Mouse (Mus musculus): ENCODE measurements around the gene Runx2. TPM values are rescaled to one million over a fixed set of nuclear protein-coding genes. Genes with fewer than 3 reads are reported as not detected.

Gene Runx2
- total and polyA plus RNA-seq, 3 experiments = not detected

DNA sequence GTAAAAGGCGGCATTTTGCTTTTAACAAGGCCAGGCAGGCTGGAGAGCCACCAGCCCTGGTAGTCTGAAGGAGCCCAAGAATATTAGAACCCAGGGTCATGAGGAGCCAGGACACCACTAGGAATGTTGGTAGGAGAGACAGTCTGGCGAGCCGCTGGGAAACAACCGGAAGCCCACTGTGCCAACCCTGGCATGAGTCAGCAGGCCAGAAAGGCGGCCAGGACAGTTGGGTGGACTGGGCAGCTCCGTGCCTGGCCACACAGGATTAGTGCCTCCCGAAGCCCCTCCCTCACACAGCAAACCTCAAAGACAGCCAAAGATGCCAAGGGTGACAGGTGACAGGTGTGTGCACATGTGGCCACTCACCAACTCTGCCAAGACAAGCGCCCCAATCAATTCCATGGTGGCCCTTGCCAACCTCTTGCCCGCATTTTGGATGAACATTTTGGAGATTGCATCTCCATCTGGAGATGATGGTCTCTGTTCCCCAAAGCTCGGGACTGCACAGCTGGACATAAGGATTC lies 309.7 kb downstream of the Runx2 start:
- Histone ChIP-seq H3K27ac (ENCODE audit: control insufficient read depth, low read depth, low read length) (no peak overlapping the region), H3K27me3 (ENCODE audit: control insufficient read depth in 1 of 2, insufficient read depth in 2 of 2, low read length in 2 of 2) (no peaks in the 10 kb centered on the region), H3K36me3 (ENCODE audit: control insufficient read depth in 1 of 2, insufficient read depth in 2 of 2, low read length in 2 of 2) (no peaks in the 10 kb centered on the region), H3K9ac (ENCODE audit: control insufficient read depth, low read depth, low read length, poor library complexity, severe bottlenecking) (no peak overlapping the region), H3K4me3 (ENCODE audit: control insufficient read depth in 1 of 2, insufficient read depth in 1 of 2, low read depth in 2 of 2, low read length in 2 of 2) (no peak overlapping the region), H3K9me3 (replicated peaks; ENCODE audit: insufficient read depth, low read length) (no peaks in the 10 kb centered on the region), H3K4me1 (ENCODE audit: control insufficient read depth in 1 of 2, insufficient read depth in 2 of 2, low read length in 2 of 2) (no peaks in the 10 kb centered on the region), H3K79me2 (ENCODE audit: control insufficient read depth, insufficient read depth, low read length, poor library complexity) (no peaks in the 10 kb centered on the region)
- TF ChIP-seq NELFE (IDR thresholded peaks at IDR 0.05; ENCODE audit: low read depth, low read length) (no peak), JUND (IDR thresholded peaks at IDR 0.05; ENCODE audit: low read depth, low read length) (no peak), GATA1 (IDR thresholded peaks at IDR 0.05; ENCODE audit: low read depth, low read length) (no peak), ZKSCAN1 (IDR thresholded peaks at IDR 0.05; ENCODE audit: low read depth, low read length) (no peak), MAZ (IDR thresholded peaks at IDR 0.05; ENCODE audit: low read depth, low read length) (no peak), CTCF (IDR thresholded peaks at IDR 0.05 in 2 of 3, conservative IDR thresholded peaks at IDR 0.05 in 1 of 3; ENCODE audit: control insufficient read depth in 1 of 3, insufficient read depth in 1 of 3, low read depth in 2 of 3, low read length in 3 of 3, poor library complexity in 1 of 3, severe bottlenecking in 1 of 3) (no peak), ETS1 (IDR thresholded peaks at IDR 0.05; ENCODE audit: low read depth, low read length) (no peak), E2F4 (IDR thresholded peaks at IDR 0.05; ENCODE audit: borderline replicate concordance, low read depth, low read length) (no peak)
- no peak for DNase-seq (ENCODE audit: low read depth, low spot score)

DNA sequence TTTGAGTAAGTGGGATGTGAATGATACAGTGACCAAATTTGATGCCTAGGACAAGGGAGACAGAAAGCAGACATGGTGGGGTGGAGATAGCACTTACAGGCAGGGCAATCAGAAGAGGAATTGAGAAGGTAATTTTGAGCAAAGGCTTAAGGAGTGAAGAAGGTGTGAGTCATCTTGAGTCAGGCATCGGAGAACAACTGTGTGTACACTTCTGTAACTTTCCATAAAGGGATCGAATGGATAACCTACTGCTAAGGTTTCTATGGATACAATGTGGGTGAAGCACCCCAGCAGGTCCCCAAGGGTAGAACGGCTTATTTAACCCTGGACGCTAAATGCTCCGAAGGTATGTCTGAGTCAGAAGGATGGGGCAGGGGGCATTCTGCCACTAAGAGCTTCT lies 312.4 kb downstream of the Runx2 start:
- no peak overlapping the region for H3K27ac ChIP-seq (ENCODE audit: control insufficient read depth, low read depth, low read length)
- H3K9me3 ChIP-seq (replicated peaks; ENCODE audit: insufficient read depth, low read length) = no peaks in the 10 kb centered on the region
- TF ChIP-seq KAT2A (conservative IDR thresholded peaks at IDR 0.05; ENCODE audit: low read depth, low read length) (no peak), RCOR1 (IDR thresholded peaks at IDR 0.05; ENCODE audit: low read depth, low read length) (no peak), USF2 (IDR thresholded peaks at IDR 0.05; ENCODE audit: borderline replicate concordance in 1 of 2, insufficient read depth in 1 of 2, low read depth in 1 of 2, low read length in 2 of 2) (no peak), GATA1 (IDR thresholded peaks at IDR 0.05; ENCODE audit: low read depth, low read length) (no peak), E2F4 (IDR thresholded peaks at IDR 0.05; ENCODE audit: borderline replicate concordance, low read depth, low read length) (no peak)
- no peaks in the 10 kb centered on the region for H3K4me1 ChIP-seq (ENCODE audit: control insufficient read depth in 1 of 2, insufficient read depth in 2 of 2, low read length in 2 of 2)
- no peaks in the 10 kb centered on the region for H3K27me3 ChIP-seq (ENCODE audit: control insufficient read depth in 1 of 2, insufficient read depth in 2 of 2, low read length in 2 of 2)
- no peak overlapping the region for H3K9ac ChIP-seq (ENCODE audit: control insufficient read depth, low read depth, low read length, poor library complexity, severe bottlenecking)
- H3K79me2 ChIP-seq (ENCODE audit: control insufficient read depth, insufficient read depth, low read length, poor library complexity) = no peaks in the 10 kb centered on the region
- no peak overlapping the region for H3K4me3 ChIP-seq (ENCODE audit: control insufficient read depth in 1 of 2, insufficient read depth in 1 of 2, low read depth in 2 of 2, low read length in 2 of 2)
- H3K36me3 ChIP-seq (ENCODE audit: control insufficient read depth in 1 of 2, insufficient read depth in 2 of 2, low read length in 2 of 2) = no peaks in the 10 kb centered on the region
- no peak for DNase-seq (ENCODE audit: low read depth, low spot score)

DNA sequence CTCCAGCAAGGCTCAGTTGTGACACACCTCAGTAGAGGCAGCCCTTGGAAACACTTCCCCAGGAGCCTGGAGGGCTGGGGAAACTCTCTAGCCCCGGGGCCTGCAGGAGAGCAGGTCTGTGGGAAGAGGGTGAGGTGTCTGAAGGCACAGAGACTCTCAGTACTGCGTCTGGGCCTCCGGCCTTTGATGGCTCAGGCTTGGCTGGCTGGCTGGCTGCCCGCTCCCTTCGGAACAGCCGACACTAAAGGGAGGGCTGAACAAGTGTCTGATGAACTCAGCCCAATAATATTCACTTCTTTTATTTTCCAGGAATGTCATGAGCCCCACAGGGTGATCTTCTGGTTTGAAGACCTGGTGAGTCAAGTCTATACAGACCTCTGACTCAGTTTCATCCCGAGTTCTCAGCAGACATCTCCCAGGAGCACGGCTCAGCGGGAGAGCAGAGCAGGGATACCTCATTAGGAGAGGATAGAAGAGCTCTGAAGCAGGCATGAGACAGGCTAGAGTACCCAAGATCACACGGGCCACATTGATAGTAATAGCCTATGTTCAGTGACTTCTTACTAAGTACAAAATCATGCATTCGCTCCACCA lies 314.2 kb downstream of the Runx2 start:
- Histone ChIP-seq H3K9me3 (replicated peaks; ENCODE audit: insufficient read depth, low read length) (no peaks in the 10 kb centered on the region), H3K4me1 (ENCODE audit: control insufficient read depth in 1 of 2, insufficient read depth in 2 of 2, low read length in 2 of 2) (no peaks in the 10 kb centered on the region), H3K9ac (ENCODE audit: control insufficient read depth, low read depth, low read length, poor library complexity, severe bottlenecking) (no peak overlapping the region)
- TF ChIP-seq CHD2 (IDR thresholded peaks at IDR 0.05; ENCODE audit: low read length) = no peak
- TF ChIP-seq SMC3 (IDR thresholded peaks at IDR 0.05; ENCODE audit: low read depth, low read length) = no peak
- TF ChIP-seq RCOR1 (IDR thresholded peaks at IDR 0.05; ENCODE audit: low read depth, low read length) = no peak
- no peak for TF ChIP-seq RAD21 (IDR thresholded peaks at IDR 0.05; ENCODE audit: low read depth, low read length)
- TF ChIP-seq TCF12 (IDR thresholded peaks at IDR 0.05; ENCODE audit: low read depth, low read length) = no peak
- no peak for TF ChIP-seq USF2 (IDR thresholded peaks at IDR 0.05; ENCODE audit: borderline replicate concordance in 1 of 2, insufficient read depth in 1 of 2, low read depth in 1 of 2, low read length in 2 of 2)
- no peak for TF ChIP-seq MAZ (IDR thresholded peaks at IDR 0.05; ENCODE audit: low read depth, low read length)
- no peak for TF ChIP-seq POLR2A (IDR thresholded peaks at IDR 0.05; ENCODE audit: control insufficient read depth in 1 of 2, insufficient read depth in 1 of 2, low read depth in 1 of 2, low read length in 2 of 2, poor library complexity in 1 of 2)
- no peak for TF ChIP-seq POLR2AphosphoS2 (IDR thresholded peaks at IDR 0.05; ENCODE audit: low read length)
- no peak for TF ChIP-seq MEF2A (IDR thresholded peaks at IDR 0.05; ENCODE audit: extremely low read depth, insufficient replicate concordance, low read depth, low read length, poor library complexity, severe bottlenecking)
- no peak for TF ChIP-seq MYB (IDR thresholded peaks at IDR 0.05; ENCODE audit: low read depth, low read length)
- no peak for TF ChIP-seq TBP (IDR thresholded peaks at IDR 0.05; ENCODE audit: low read depth, low read length)
- no peak for TF ChIP-seq BHLHE40 (IDR thresholded peaks at IDR 0.05; ENCODE audit: borderline replicate concordance, low read depth, low read length)
- no peak for TF ChIP-seq MAX (IDR thresholded peaks at IDR 0.05; ENCODE audit: low read length)
- no peak for TF ChIP-seq TAL1 (IDR thresholded peaks at IDR 0.05; ENCODE audit: low read length)
- no peak for TF ChIP-seq HCFC1 (IDR thresholded peaks at IDR 0.05; ENCODE audit: low read depth, low read length)
- TF ChIP-seq CHD1 (IDR thresholded peaks at IDR 0.05; ENCODE audit: low read depth, low read length) = no peak

More for the DNA sequence above, 314.2 kb downstream of the Runx2 start:
- DNase-seq (ENCODE audit: low read depth, low spot score) = no peak
- no peak overlapping the region for H3K27ac ChIP-seq (ENCODE audit: control insufficient read depth, low read depth, low read length)
- no peak overlapping the region for H3K4me3 ChIP-seq (ENCODE audit: control insufficient read depth in 1 of 2, insufficient read depth in 1 of 2, low read depth in 2 of 2, low read length in 2 of 2)
- H3K79me2 ChIP-seq (ENCODE audit: control insufficient read depth, insufficient read depth, low read length, poor library complexity) = no peaks in the 10 kb centered on the region
- no peaks in the 10 kb centered on the region for H3K27me3 ChIP-seq (ENCODE audit: control insufficient read depth in 1 of 2, insufficient read depth in 2 of 2, low read length in 2 of 2)
- no peaks in the 10 kb centered on the region for H3K36me3 ChIP-seq (ENCODE audit: control insufficient read depth in 1 of 2, insufficient read depth in 2 of 2, low read length in 2 of 2)
